Mouse (Mus musculus) forebrain, embryonic 16.5 days (tissue): ENCODE data around the gene Ecm2. TPM values are rescaled to one million over a fixed set of nuclear protein-coding genes. Genes with fewer than 3 reads are reported as not detected.

Experiments
- ATAC-seq: fragments of 200-750 bp; cut with Nextera tagmentation; 2 replicates; pipeline ENCODE4 v1.8.0; 2017; ENCODE audit warnings: mild to moderate bottlenecking, moderate library complexity
- H3K27ac ChIP-seq: fragments of 300-500 bp; sonication (generic); 2 replicates; pipeline ENCODE4 v1.5.1; 2014; ENCODE audit warnings: low read length, control low read depth
- H3K27me3 ChIP-seq: fragments of 300-500 bp; sonication (generic); replicated peaks from 2 replicates; pipeline ENCODE4 v1.6.1; 2014; ENCODE audit warnings: low read length; ENCODE audit not compliant: control insufficient read depth, insufficient read depth
- H3K36me3 ChIP-seq: fragments of 300-500 bp; sonication (generic); 2 replicates; pipeline ENCODE4 v1.6.1; 2014; ENCODE audit not compliant: control insufficient read depth, insufficient read depth
- H3K4me1 ChIP-seq: fragments of 300-500 bp; sonication (generic); replicated peaks from 2 replicates; pipeline ENCODE4 v1.6.1; 2014; ENCODE audit warnings: low read length; ENCODE audit not compliant: control insufficient read depth, insufficient read depth
- H3K4me2 ChIP-seq: fragments of 300-500 bp; sonication (generic); 2 replicates; pipeline ENCODE4 v1.6.1; 2014; ENCODE audit warnings: mild to moderate bottlenecking, low read length, control low read depth
- H3K4me3 ChIP-seq: fragments of 300-500 bp; sonication (generic); replicated peaks from 2 replicates; pipeline ENCODE4 v1.5.1; 2014; ENCODE audit warnings: mild to moderate bottlenecking, low read length, control low read depth
- H3K9ac ChIP-seq: fragments of 300-500 bp; sonication (generic); replicated peaks from 2 replicates; pipeline ENCODE4 v1.6.1; 2014; ENCODE audit warnings: low read depth, low read length, control low read depth
- H3K9me3 ChIP-seq: fragments of 300-500 bp; sonication (generic); 2 replicates; pipeline ENCODE4 v1.6.1; 2016; ENCODE audit warnings: low read length; ENCODE audit not compliant: control insufficient read depth
- whole genome bisulfite sequencing: fragments of 180-500 bp; shearing (Covaris S2); extraction: QIAGEN DNeasy Blood & Tissue Kit; methylation state at CpG from one replicate; pipeline ENCODE4 v1.1.7; 2014; 5-methylcytosine and 5-hydroxymethylcytosine counted together
- polyA plus RNA-seq: library from polyadenylated mRNA; unstranded; fragments of >200 nt; fragmentation: Nextera tagmentation; extraction: Ambion mirVana; gene quantifications from 2 replicates; pipeline ENCODE4 v1.2.1, GENCODE M21; 2015

Ecm2 gene
- polyA plus RNA-seq, 1 experiment from 2014 or later = 1.5 TPM

DNA sequence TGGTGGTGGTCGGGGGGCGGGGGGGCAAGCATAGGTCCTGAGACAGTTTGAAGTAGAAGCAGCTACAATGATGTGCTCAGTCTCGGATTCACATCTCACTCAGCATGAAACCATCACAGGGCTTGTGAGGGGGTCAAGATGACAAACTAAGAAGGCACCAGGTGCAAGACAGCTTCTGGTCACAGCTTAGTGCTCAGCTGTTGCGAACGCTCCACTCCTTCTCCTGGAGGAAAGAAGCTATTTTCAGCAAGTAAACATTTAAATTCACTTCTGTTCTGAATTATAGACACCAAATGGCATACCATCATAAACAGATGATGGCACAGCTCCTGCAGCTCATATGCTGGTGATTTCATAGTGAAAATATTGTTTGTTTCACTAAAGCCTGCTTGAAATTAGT is 19.2 kb upstream of the Ecm2 start:
- H3K4me1 ChIP-seq = peaks cover 6% of the 10 kb centered on the region; the same call in 1 of the 2 replicates
- H3K27me3 ChIP-seq = no peaks in the 10 kb centered on the region
- no peaks in the 10 kb centered on the region for H3K9me3 ChIP-seq
- H3K27ac ChIP-seq = no peak overlapping the region
- 81% methylated on average over 5 of the region's 5 CpGs for WGBS
- H3K4me3 ChIP-seq = no peak overlapping the region
- no peaks in the 10 kb centered on the region for H3K36me3 ChIP-seq
- no peak overlapping the region for H3K9ac ChIP-seq
- no peak overlapping the region for H3K4me2 ChIP-seq
- no peak for ATAC-seq

DNA sequence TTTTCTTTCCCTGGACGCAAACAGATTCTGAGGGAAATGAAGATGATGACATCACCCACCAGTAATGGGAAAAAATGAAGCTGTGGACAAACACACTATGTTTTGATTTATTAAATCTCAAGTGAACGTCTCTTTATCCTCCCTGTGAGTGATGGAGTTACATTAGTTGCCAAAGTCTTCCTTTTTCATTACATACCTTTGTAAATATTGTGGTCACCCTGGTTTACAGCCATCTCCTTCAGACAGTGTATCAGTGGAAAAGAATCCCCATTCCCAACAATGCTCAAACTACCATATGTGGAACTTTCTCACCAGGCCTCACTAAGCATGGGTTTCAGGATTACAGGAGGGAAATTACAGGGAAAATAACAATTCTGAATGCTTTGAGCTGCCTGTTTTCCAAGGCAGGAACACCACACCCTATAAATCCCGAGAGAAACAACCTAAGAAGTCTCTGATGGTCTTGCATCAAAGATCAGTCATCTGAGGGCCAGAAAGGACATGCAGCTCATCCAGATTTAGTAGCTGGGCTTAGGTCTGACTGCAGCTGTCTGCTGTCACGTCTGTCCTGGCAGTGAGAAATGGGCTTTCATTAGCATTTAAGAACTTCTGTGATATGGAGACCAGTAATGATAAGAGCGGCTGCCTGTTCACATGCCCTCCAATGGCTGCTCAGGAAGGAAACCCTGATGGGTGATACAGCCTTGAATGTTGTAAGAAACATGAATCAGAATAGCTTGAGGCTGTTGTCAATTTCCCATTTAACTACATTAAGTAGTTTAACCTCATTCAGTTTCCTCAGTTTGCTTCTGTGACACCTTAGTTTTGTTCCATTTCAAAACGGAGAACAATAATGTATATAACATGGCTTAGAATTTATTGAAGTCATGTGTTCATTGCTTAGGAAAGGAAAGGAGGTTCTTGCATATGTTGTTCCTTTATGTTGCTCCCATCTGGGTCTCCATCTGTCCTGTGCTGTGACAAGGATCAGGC is 11.9 kb upstream of the Ecm2 start, which contains the start of gene Tes3-ps:
TSS of gene Tes3-ps (plus strand) at position 943 of the 993 bp plus-strand sequence.
- ATAC-seq = no peak
- no peak within 1 kb of the TSS for H3K4me3 ChIP-seq

DNA sequence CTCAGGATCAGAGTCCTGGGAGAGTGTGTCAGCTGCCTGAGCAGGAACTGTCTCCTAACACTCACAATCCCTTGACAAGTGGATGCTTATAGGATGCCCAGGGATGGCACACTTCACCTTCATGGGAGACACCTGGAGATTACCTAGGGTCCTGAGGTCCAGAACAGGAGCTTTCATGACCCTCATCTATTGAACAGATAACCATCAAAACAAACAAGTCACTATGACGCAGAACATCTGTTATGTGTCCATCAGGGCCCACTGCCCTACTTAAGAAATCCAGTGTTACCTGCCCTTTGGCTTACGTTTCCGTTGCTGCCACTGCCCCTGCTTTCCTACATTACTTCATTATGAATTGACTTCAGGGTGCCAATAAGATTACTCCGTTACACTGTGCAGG is 1.2 kb downstream of the Ecm2 start:
- ATAC-seq = no peak

More for the DNA sequence above, 11.9 kb upstream of the Ecm2 start, which contains the start of gene Tes3-ps:
- H3K4me1 ChIP-seq = no peaks in the 10 kb centered on the region
- H3K27ac ChIP-seq = no peak within 1 kb of the TSS
- H3K4me2 ChIP-seq = no peak within 1 kb of the TSS
- no peaks in the 10 kb centered on the region for H3K9me3 ChIP-seq
- no peaks in the 10 kb centered on the region for H3K27me3 ChIP-seq
- WGBS = 80% methylated on average over 6 of the region's 6 CpGs
- H3K9ac ChIP-seq = no peak within 1 kb of the TSS
- H3K36me3 ChIP-seq = no peaks in the 10 kb centered on the region

DNA sequence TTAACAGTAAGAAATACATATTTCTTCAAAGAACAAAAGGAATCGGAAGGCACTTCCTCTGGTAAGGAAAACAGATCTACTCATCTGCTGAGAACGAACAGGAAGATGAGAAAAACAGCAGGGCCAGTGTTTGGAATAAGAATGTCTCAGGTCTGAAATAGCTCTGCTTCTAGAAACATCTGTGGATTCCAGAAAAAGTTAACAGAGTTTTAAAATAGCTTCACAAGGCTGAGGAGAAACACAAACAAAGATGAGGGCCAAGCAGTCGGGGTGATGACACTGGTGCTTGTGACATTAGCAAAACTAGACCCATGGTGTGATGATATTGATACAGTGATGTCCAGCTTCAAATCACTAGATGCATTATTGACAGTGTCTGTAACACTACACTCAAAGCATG is 2.6 kb downstream of the Ecm2 start:
- Histone ChIP-seq H3K27me3 (no peaks in the 10 kb centered on the region), H3K4me3 (no peak overlapping the region), H3K4me1 (no peaks in the 10 kb centered on the region), H3K36me3 (no peaks in the 10 kb centered on the region), H3K4me2 (no peak overlapping the region), H3K9ac (no peak overlapping the region), H3K9me3 (no peaks in the 10 kb centered on the region), H3K27ac (no peak overlapping the region)
- WGBS = 89% methylated on average over 3 of the region's 3 CpGs
- no peak for ATAC-seq

More for the DNA sequence above, 1.2 kb downstream of the Ecm2 start:
- no peak overlapping the region for H3K4me3 ChIP-seq
- no peaks in the 10 kb centered on the region for H3K4me1 ChIP-seq
- no peaks in the 10 kb centered on the region for H3K9me3 ChIP-seq
- WGBS = 91% methylated on average over 4 of the region's 4 CpGs
- no peak overlapping the region for H3K9ac ChIP-seq
- no peaks in the 10 kb centered on the region for H3K27me3 ChIP-seq
- H3K4me2 ChIP-seq = no peak overlapping the region
- H3K27ac ChIP-seq = no peak overlapping the region
- H3K36me3 ChIP-seq = no peaks in the 10 kb centered on the region

DNA sequence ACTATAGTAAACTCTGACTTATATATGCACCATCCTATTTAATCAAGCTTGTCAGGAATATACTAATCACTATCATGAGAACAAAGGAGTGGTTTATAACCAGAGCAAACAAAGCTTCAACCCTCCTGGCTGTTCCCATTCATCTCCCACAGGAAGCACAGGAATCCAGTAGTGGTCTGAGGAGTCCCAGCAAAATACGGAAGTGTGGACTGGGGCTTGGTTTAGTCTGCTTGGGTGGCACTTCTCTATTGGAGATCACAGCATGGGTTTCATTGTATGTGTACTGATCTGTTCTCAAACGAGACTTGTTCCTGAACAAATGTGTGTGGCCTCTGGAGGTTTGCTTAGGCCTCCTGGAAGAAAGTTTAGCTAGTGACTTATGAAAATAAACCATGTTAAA is 14.2 kb downstream of the Ecm2 start:
- 23% methylated on average over 2 of the region's 2 CpGs for WGBS
- Histone ChIP-seq H3K36me3 (no peaks in the 10 kb centered on the region), H3K4me2 (no peak overlapping the region)

DNA sequence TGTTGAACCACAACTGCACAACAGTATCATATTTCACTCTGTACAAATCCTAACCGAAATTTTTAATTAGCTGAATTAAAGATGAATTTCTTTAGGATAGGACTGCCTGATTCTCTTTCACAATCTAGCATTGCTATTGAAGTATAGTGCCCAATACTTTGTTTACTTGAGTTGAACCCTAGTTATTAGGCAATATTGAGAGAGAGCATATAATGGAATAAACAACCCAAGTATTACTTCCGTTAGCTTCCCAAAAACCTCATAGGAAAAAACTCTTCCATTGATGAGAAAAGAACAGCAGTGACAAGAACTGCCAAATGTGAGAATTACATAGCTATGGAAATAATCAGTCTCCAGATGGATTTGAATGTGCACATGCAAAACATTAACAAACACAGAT is 21.6 kb downstream of the Ecm2 start:
- Histone ChIP-seq H3K36me3 (no peaks in the 10 kb centered on the region), H3K4me1 (no peaks in the 10 kb centered on the region), H3K27me3 (no peaks in the 10 kb centered on the region), H3K4me2 (no peak overlapping the region), H3K9me3 (no peaks in the 10 kb centered on the region), H3K9ac (no peak overlapping the region), H3K4me3 (no peak overlapping the region), H3K27ac (no peak overlapping the region)
- 75% methylated on average over 2 of the region's 2 CpGs for WGBS
- ATAC-seq = no peak

More for the DNA sequence above, 14.2 kb downstream of the Ecm2 start:
- no peaks in the 10 kb centered on the region for H3K4me1 ChIP-seq
- H3K27ac ChIP-seq = no peak overlapping the region
- H3K4me3 ChIP-seq = no peak overlapping the region
- H3K27me3 ChIP-seq = no peaks in the 10 kb centered on the region
- no peaks in the 10 kb centered on the region for H3K9me3 ChIP-seq
- no peak overlapping the region for H3K9ac ChIP-seq
- ATAC-seq = no peak

DNA sequence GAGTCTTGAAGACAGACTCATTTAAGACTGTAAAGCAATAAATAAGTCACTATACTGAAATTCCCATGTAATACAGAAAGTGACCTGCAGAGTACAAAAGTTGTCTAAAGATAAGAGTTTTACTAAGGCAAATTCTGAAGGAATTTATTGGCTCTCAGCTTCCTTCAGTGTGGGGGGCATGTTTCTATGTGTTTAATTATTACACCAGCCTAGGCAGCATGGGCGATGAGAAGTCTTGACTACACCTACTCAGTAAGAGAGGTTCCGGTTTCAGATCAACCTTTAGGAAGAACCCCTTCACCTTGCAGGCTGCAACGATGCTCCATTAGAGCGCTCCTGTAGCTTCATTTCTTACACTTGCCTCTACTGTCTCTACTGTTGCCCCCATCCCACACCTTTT is 26.0 kb downstream of the Ecm2 start:
- H3K9me3 ChIP-seq = no peaks in the 10 kb centered on the region
- H3K4me1 ChIP-seq = no peaks in the 10 kb centered on the region
- H3K27me3 ChIP-seq = no peaks in the 10 kb centered on the region
- no peaks in the 10 kb centered on the region for H3K36me3 ChIP-seq
- H3K4me3 ChIP-seq = no peak overlapping the region
- H3K27ac ChIP-seq = no peak overlapping the region
- ATAC-seq = no peak
- 94% methylated on average over 4 of the region's 4 CpGs for WGBS
- no peak overlapping the region for H3K9ac ChIP-seq
- no peak overlapping the region for H3K4me2 ChIP-seq

DNA sequence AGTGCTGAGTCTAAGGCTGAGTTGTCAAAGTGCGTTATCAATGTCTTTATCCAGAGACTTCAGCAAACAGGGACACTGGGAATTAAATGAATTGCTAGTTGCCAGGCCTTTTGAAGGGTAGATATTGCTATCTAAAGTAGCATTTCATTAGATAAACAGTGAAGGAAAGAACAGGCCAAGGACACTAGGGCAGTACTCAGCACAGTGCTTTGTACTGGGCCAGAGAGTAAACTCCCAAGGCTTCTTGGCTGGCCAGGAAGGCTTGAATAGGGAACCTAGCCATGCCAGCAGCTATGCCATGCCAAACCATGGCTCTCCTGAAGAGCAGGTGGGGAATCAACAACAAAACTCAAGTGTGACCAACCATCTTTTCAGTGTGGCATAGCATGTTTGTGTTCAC is 32.3 kb downstream of the Ecm2 start:
- no peak overlapping the region for H3K27ac ChIP-seq
- no peaks in the 10 kb centered on the region for H3K27me3 ChIP-seq
- H3K4me3 ChIP-seq = no peak overlapping the region
- H3K4me2 ChIP-seq = no peak overlapping the region
- H3K4me1 ChIP-seq = no peaks in the 10 kb centered on the region
- no peaks in the 10 kb centered on the region for H3K9me3 ChIP-seq
- WGBS = 95% methylated on average over 1 of the region's 1 CpGs
- H3K36me3 ChIP-seq = no peaks in the 10 kb centered on the region
- no peak for ATAC-seq
- H3K9ac ChIP-seq = no peak overlapping the region

DNA sequence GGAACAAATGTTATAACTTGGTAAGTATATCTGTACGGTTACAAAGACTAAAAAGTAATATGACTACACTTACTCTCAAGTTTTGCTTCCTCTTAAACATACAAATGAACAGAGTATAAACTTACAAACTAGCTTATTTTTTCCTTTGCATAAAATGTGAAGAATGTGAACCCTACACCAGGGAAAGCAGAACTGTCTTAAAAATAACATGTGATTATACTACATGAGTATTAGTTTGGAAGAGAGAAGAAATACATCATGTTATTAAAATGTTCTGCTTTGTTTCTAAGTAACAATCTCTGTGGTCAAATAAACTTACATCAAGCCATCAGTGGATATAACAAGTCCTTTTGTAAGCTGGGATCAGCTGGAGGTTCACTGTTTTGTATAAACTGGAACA is 34.1 kb downstream of the Ecm2 start:
- ATAC-seq = no peak
- Histone ChIP-seq H3K9me3 (no peaks in the 10 kb centered on the region), H3K27me3 (no peaks in the 10 kb centered on the region), H3K4me2 (no peak overlapping the region), H3K4me1 (no peaks in the 10 kb centered on the region), H3K36me3 (no peaks in the 10 kb centered on the region), H3K9ac (no peak overlapping the region), H3K27ac (no peak overlapping the region), H3K4me3 (no peak overlapping the region)
- WGBS = 90% methylated on average over 1 of the region's 1 CpGs
